Mouse (Mus musculus) lung, postnatal 25 days (tissue): Measurements from ENCODE around the gene Olfr1349.
"Not testable (repeated sequence)": the region's sequence is repeated elsewhere in the genome, so short reads cannot be mapped to it uniquely, and the experiment has no call there.

ENCODE experiments used
- DNase-seq: peaks from one replicate; pipeline ENCODE4 v3.0.0; 2022; ENCODE audit warnings: low spot score

Olfr1349 gene

GRCm38 (mm10) chr7:6522850-6523249, at the start of gene Olfr1349:
TSS of gene Olfr1349 (minus strand) at chr7:6522950.
- no peak for DNase-seq

GRCm38 (mm10) chr7:6564541-6564940, 41.8 kb upstream of the Olfr1349 start, which contains the start of gene Olfr1350:
TSS of gene Olfr1350 (plus strand) at chr7:6564841.
- no peak for DNase-seq

- no peak for DNase-seq
These were observed 3.4 kb upstream of the Olfr1349 start for GRCm38 (mm10) chr7:6526141-6526540.

- no peak for DNase-seq
These were observed 2.3 kb upstream of the Olfr1349 start for GRCm38 (mm10) chr7:6525001-6525400.

GRCm38 (mm10) chr7:6521666-6522065, 1.1 kb downstream of the Olfr1349 start:
- no peak for DNase-seq

- DNase-seq, result no peak
These were observed 14.1 kb downstream of the Olfr1349 start, which contains the start of gene Olfr1348 for GRCm38 (mm10) chr7:6508648-6509047. TSS of gene Olfr1348 (minus strand) at chr7:6508748.

GRCm38 (mm10) chr7:6499655-6500054, 23.1 kb downstream of the Olfr1349 start, which contains the start of gene Olfr1347:
TSS of gene Olfr1347 (minus strand) at chr7:6499755.
- no peak for DNase-seq

- DNase-seq, result no peak
These were observed 35.9 kb downstream of the Olfr1349 start, which contains the start of gene Olfr5 for GRCm38 (mm10) chr7:6486841-6487240. TSS of gene Olfr5 (minus strand) at chr7:6486941.

GRCm38 (mm10) chr7:6477633-6478032, 45.1 kb downstream of the Olfr1349 start:
- not testable (repeated sequence) for DNase-seq

- no peak for DNase-seq
These were observed 55.8 kb downstream of the Olfr1349 start, which contains the start of gene Olfr1346 for GRCm38 (mm10) chr7:6466951-6467350. TSS of gene Olfr1346 (plus strand) at chr7:6467101.
